Mouse (Mus musculus) frontal cortex, adult (tissue): ENCODE data around the gene Nmnat2.
"Not testable (repeated sequence)": the region's sequence is repeated elsewhere in the genome, so short reads cannot be mapped to it uniquely, and the experiment has no call there.

Experiments used
- ATAC-seq: cut with Nextera tagmentation; 2 replicates; pipeline ENCODE4 v1.9.2; 2017; ENCODE audit warnings: mild to moderate bottlenecking, moderate library complexity, mixed read lengths; ENCODE audit not compliant: low TSS enrichment

The Nmnat2 gene

DNA sequence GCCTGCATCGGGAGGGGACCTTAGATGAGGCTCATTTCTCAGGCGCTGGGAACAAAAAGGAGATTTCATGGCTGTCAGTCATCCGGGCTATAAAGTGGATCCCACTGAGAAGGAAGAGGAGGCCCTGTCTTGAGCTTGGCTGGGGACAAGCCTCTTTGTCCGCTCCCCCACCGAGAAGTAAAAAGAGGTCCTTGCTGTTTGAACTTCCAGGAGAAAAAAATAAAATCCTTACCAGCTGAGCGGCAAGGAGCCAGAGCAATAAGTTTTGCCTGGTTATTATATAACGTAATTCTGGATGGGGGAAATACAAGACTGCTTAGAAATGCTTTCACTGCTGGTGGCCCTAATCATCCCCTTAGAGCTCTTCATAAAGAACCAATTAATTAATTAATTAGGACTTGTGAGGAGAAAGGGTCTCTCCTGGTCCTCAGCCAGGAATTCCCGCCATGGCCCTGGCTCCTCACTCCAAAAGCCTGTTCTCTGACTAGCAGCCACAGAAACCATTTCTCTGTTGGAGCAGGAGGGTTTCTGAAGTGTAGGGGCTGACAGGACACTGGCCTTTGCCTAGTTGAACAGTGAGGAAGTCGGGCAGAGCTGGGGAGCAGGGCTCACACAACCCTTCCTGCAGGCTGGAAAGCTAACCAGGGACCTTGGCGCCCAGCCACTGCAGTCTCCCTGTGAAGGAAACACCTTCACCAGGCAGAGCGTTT, 99.5 kb downstream of the Nmnat2 start:
- peak; percentile 68 for ATAC-seq

DNA sequence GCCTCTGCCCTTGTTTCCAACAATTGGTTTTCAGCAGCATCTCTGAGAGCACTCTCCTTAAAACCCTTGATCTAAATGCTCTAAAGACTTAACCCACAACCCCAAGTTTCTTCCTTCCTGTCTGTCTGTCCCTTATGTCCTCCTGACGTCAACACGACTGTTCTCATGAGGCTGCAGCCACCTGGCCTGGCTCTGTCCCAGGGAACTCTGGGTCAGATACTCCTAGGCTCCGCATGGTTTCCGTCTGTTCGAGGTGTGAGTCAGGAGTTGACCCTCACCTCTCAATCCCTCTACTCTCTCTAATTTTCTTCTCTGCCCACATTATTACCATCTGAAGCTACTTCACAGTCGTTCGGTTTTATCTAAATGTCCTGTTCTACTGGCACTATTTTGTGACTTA, 103.5 kb downstream of the Nmnat2 start:
- ATAC-seq: no peak

- ATAC-seq: no peak
Observed at GRCm38 (mm10) chr1:153059626-153060025, 104.8 kb downstream of the Nmnat2 start.

DNA sequence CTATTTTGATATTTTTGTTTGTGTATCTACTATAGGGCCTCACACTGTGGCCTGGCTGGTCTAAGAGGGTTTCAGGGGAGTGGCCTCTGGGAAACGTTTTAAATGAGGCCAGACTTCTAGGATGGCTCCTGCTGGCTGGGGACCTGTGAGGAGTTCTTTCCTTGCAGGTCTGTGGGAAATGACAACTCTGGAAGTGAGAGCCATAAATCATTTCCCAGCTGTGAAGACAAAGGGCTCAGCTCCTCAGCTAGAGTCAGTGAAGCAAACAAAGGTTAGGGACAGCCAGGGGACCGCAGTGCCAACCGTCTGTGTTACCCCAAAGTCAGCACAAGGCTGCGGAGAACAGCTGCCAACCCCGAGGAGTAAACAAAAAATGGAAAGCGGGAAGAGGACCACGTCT, 107.8 kb downstream of the Nmnat2 start:
- ATAC-seq: no peak

DNA sequence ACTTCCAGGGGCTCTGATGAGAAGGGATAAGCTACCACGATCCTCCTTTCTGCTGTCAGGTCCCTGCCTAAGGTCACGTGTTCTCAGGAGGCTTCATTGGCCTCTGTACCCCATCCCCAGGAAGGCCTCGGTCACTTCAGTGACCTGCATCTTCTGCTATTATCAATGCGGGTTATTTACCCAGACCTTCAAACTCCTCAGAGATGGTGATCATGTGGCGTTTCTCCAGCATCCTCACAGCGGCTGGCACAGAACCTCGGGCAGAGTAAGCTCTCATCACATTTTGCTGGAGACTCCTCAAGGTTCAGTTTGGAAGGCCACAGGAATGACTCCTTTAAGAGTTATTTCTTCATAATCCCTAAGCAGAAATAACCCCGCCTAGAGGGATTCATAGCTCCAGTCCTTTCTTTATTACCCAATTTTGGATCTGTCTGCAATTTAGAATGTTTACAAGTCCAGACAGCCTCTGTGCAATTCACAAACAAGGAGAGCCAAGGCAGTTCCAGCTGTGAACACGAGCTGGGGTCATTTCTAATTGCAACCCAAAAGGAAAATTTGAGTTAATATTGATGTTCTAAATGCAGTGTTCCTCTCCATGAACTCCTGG, 110.1 kb downstream of the Nmnat2 start:
- no peak for ATAC-seq

DNA sequence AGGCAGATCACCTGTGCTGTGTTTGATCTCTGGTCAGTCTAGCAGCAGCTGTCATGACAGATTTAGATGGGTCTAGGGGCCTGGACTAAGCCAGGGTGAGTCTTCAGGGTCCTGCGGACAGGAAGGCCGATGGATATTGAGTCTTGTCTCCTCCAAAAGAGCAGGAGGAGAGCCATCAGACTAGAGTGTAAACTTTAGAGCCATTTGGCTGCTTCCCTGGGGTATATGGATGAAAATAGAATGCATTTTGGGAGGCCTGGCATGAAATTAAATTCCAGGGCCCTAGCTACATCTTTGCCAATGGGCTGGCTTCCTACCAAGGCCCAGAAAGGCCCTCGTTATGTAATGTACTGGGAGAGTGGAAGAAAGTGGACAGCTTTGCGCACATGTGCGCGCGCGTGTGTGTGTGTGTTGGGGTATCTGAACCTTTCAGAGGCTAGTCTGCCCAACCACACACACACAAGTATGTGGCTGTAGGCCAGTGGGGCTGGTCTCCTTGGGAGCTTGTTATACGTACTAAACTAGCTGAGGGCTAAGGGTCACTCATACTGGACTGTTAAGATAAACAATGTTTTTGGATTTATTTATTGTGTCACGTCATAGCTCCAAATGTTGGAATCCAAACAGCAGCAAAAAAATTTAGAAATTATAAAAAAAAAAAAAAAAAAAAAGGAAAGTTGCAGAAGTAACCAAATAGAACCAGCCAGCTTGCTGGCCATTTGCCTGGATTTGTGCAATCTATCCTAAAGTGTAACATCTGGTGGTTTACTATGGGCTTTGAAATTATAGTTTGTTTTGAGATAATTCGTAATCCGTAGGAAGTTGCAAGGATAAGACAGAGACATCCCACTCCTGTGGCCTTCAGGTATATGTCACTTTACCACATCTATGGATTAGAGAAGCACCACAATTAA, 110.9 kb downstream of the Nmnat2 start:
- peak; percentile 71 for ATAC-seq

GRCm38 (mm10) chr1:153066387-153066781, 111.6 kb downstream of the Nmnat2 start:
- ATAC-seq: no peak; the same call in 1 of the 2 replicates

DNA sequence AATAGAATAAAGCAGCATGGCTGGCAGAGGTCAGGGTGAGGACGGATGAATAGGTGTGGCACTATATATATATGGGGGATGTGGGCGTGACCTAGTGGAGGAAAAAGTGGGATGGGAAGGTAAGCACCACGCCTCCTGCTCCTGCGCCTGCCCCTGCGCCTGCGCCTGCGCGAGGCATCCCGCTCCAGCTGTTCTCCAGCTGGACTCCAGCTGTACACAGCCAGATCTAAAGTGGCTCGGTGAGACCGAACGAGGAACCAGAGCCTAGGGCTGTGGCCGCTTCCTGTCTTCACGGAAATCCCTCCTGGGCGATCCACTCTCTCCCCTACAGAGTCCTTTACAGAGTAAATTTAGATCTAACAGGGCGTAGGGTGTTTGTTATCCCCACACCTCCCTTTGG, 116.8 kb downstream of the Nmnat2 start:
- no peak for ATAC-seq

- ATAC-seq: no peak
Observed at GRCm38 (mm10) chr1:153071995-153072394, 117.2 kb downstream of the Nmnat2 start.

- ATAC-seq: no peak
Observed at GRCm38 (mm10) chr1:153072711-153073110, 117.9 kb downstream of the Nmnat2 start.

- ATAC-seq: no peak
Observed at GRCm38 (mm10) chr1:153073441-153073840, 118.6 kb downstream of the Nmnat2 start.

GRCm38 (mm10) chr1:153075087-153075736, 120.4 kb downstream of the Nmnat2 start:
- ATAC-seq: no peak

DNA sequence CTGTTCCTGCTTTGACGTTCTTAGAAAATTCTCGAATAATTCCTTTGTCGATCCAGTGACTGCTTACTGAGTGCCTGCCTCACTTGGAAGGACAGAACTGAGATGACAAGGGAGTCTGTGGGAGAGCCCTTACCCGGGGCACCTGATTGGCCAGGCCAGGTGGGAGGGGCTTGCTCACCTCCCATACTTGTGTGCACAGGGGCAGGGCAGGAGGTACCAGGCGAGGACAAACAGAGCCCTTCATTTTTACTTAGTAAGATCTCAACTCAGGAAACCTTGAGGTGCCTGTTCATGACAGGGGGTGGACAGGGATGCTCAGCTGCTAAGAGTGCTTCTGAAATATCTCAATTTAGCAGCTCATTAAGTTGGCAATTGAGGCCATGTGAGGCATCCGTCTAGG, 121.2 kb downstream of the Nmnat2 start:
- ATAC-seq: peak; percentile 44; the same call in 1 of the 2 replicates

GRCm38 (mm10) chr1:153083233-153083632, 128.4 kb downstream of the Nmnat2 start:
- not testable (repeated sequence) for ATAC-seq

- peak; percentile 98 for ATAC-seq
Observed at GRCm38 (mm10) chr1:153084191-153084590, 129.4 kb downstream of the Nmnat2 start.

DNA sequence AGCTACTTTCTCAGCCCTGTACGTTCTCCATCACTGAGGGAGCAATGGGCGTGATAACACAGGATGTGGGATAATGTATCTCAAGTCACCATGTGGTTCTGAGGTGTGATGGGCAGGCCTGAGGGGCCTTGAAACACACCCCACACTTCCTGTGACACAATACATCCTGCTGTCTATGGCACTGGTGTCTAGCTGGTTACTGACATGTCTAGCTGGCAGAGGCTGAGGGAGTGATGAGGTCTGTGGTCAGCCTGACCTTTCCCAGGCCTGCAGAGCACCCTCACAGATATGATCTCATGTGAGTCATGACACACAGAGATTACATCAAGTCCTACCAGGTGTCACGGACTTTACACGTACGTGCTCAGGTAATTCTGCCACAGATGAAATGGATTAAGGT, 130.4 kb downstream of the Nmnat2 start:
- no peak for ATAC-seq

GRCm38 (mm10) chr1:153087771-153088170, 133.0 kb downstream of the Nmnat2 start:
- no peak for ATAC-seq

- no peak for ATAC-seq
Observed at GRCm38 (mm10) chr1:153090081-153090480, 135.3 kb downstream of the Nmnat2 start.

DNA sequence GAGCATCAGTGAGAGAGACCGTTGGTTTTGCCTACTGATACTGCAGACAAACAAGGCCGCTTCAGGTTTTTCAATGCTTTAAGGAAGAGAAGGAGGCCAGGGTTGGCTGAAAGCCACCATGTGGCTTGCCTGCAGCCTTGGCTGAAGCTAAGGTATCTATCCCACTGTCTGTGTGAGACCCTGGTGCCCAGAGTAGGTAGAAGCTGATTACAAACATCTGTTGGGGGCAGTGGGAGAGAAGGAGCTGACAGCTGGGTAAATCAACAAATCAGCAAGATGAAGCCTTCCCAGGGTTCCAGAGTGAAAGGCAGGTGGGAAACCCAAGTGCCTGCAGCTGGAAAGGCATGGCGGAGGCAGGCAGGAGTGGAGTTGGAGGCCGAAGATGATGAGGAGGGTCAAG, 136.0 kb downstream of the Nmnat2 start:
- no peak for ATAC-seq

- no peak; the same call in 1 of the 2 replicates for ATAC-seq
Observed at GRCm38 (mm10) chr1:153091438-153092236, 136.8 kb downstream of the Nmnat2 start.
